Mouse (Mus musculus): ENCODE measurements around the gene A630023A22Rik. TPM values are rescaled to one million over a fixed set of nuclear protein-coding genes. Genes with fewer than 3 reads are reported as not detected.

The A630023A22Rik gene
- total RNA-seq, 2 experiments from 2014 or later: not detected

Other genes with a start within 250 kb of the A630023A22Rik start
- 1 to 10 TPM; 1.5 to 2.5 TPM for gene Gdf10, start 179.2 kb downstream of the A630023A22Rik start, total RNA-seq (2021)
- gene Gdf2, start 161.7 kb downstream of the A630023A22Rik start, total RNA-seq (2021): not detected
- not detected for gene Rbp3, start 148.8 kb downstream of the A630023A22Rik start, total RNA-seq (2021)
- not detected for gene Zfp488, start 124.0 kb downstream of the A630023A22Rik start, total RNA-seq (2021)
- gene Gm30083, start 87.6 kb downstream of the A630023A22Rik start, total RNA-seq (2021): not detected
- gene Gm5460, start 86.0 kb downstream of the A630023A22Rik start, total RNA-seq (2021): not detected
- not detected for gene Antxrl, start 50.0 kb downstream of the A630023A22Rik start, total RNA-seq (2021)
- gene Anxa8, start 16.8 kb downstream of the A630023A22Rik start, total RNA-seq (2021): under 1 TPM; 0.54 to 0.67 TPM
- under 1 TPM; 0.10 TPM for gene Npy4r, start 49.7 kb upstream of the A630023A22Rik start, total RNA-seq (2021)
- under 1 TPM in 1 of 2 experiments, not detected in 1; 0.05 TPM for gene Gprin2, start 98.9 kb upstream of the A630023A22Rik start, total RNA-seq (2021)
- gene Syt15, start 116.8 kb upstream of the A630023A22Rik start, total RNA-seq (2021): under 1 TPM; 0.36 to 0.57 TPM
- gene Shld2, start 207.7 kb upstream of the A630023A22Rik start, total RNA-seq (2021): 10 to 100 TPM in 1 of 2 experiments, 1 to 10 TPM in 1; 9.5 to 10.6 TPM
- 100 to 1,000 TPM in 1 of 2 experiments, 10 to 100 TPM in 1; 99.3 to 134 TPM for gene Glud1, start 208.0 kb upstream of the A630023A22Rik start, total RNA-seq (2021)

Measured in gastrocnemius, postnatal 36 days (tissue).